Mouse (Mus musculus): Measurements from ENCODE around the gene Gm20431. TPM values are rescaled to one million over a fixed set of nuclear protein-coding genes. Genes with fewer than 3 reads are reported as not detected.

Gene Gm20431
- polyA plus RNA-seq, 1 experiment from 2014 or later, result 5.2 TPM

GRCm38 (mm10) chr2:167678600-167678999, 17.3 kb upstream of the Gm20431 start:
- DNase-seq (ENCODE audit: low spot score) (no peak), ATAC-seq (replicated peaks; ENCODE audit: insufficient number of reproducible peaks, low FRiP score, low TSS enrichment, low read depth) (no peak)
- H3K27ac ChIP-seq (replicated peaks; ENCODE audit: low read depth, low read length), result no peak overlapping the region
- H3K27me3 ChIP-seq (ENCODE audit: control insufficient read depth, insufficient read depth, low read length), result no peaks in the 10 kb centered on the region
- 43% methylated on average over 5 of the region's 5 CpGs for WGBS
- no peaks in the 10 kb centered on the region for H3K9me3 ChIP-seq (replicated peaks; ENCODE audit: control insufficient read depth, low read length)
- no peak overlapping the region for H3K4me3 ChIP-seq (ENCODE audit: low read depth, low read length)
- H3K4me2 ChIP-seq (ENCODE audit: low read depth, low read length), result no peak overlapping the region
- H3K4me1 ChIP-seq (ENCODE audit: control insufficient read depth, insufficient read depth, low read length), result no peaks in the 10 kb centered on the region
- H3K36me3 ChIP-seq (replicated peaks; ENCODE audit: control insufficient read depth, insufficient read depth, low read depth, low read length), result no peaks in the 10 kb centered on the region
- H3K9ac ChIP-seq (replicated peaks; ENCODE audit: low read length), result no peak overlapping the region

GRCm38 (mm10) chr2:167675120-167675909, 14.0 kb upstream of the Gm20431 start:
- no peaks in the 10 kb centered on the region for H3K27me3 ChIP-seq (ENCODE audit: control insufficient read depth, insufficient read depth, low read length)
- H3K9me3 ChIP-seq (replicated peaks; ENCODE audit: control insufficient read depth, low read length), result no peaks in the 10 kb centered on the region
- H3K4me3 ChIP-seq (ENCODE audit: low read depth, low read length), result no peak overlapping the region
- WGBS, result 36% methylated on average over 14 of the region's 14 CpGs
- ATAC-seq (replicated peaks; ENCODE audit: insufficient number of reproducible peaks, low FRiP score, low TSS enrichment, low read depth), result no peak
- no peaks in the 10 kb centered on the region for H3K36me3 ChIP-seq (replicated peaks; ENCODE audit: control insufficient read depth, insufficient read depth, low read depth, low read length)
- peak; percentile 66 for DNase-seq (ENCODE audit: low spot score)
- no peaks in the 10 kb centered on the region for H3K4me1 ChIP-seq (ENCODE audit: control insufficient read depth, insufficient read depth, low read length)
- H3K4me2 ChIP-seq (ENCODE audit: low read depth, low read length), result no peak overlapping the region
- no peak overlapping the region for H3K27ac ChIP-seq (replicated peaks; ENCODE audit: low read depth, low read length)
- no peak overlapping the region for H3K9ac ChIP-seq (replicated peaks; ENCODE audit: low read length)

- Histone ChIP-seq H3K4me3 (ENCODE audit: low read depth, low read length) (no peak overlapping the region), H3K27ac (replicated peaks; ENCODE audit: low read depth, low read length) (no peak overlapping the region), H3K4me1 (ENCODE audit: control insufficient read depth, insufficient read depth, low read length) (no peaks in the 10 kb centered on the region), H3K36me3 (replicated peaks; ENCODE audit: control insufficient read depth, insufficient read depth, low read depth, low read length) (no peaks in the 10 kb centered on the region), H3K9me3 (replicated peaks; ENCODE audit: control insufficient read depth, low read length) (no peaks in the 10 kb centered on the region), H3K9ac (replicated peaks; ENCODE audit: low read length) (no peak overlapping the region), H3K4me2 (ENCODE audit: low read depth, low read length) (no peak overlapping the region), H3K27me3 (ENCODE audit: control insufficient read depth, insufficient read depth, low read length) (no peaks in the 10 kb centered on the region)
- peak; percentile 63 for ATAC-seq (replicated peaks; ENCODE audit: insufficient number of reproducible peaks, low FRiP score, low TSS enrichment, low read depth)
- peak; percentile 35 for DNase-seq (ENCODE audit: low spot score)
- 31% methylated on average over 13 of the region's 13 CpGs for WGBS
Observed at GRCm38 (mm10) chr2:167672212-167672685, 11.0 kb upstream of the Gm20431 start.

GRCm38 (mm10) chr2:167671101-167671633, 9.9 kb upstream of the Gm20431 start:
- H3K4me3 ChIP-seq (ENCODE audit: low read depth, low read length), result no peak overlapping the region
- H3K9ac ChIP-seq (replicated peaks; ENCODE audit: low read length), result no peak overlapping the region
- ATAC-seq (replicated peaks; ENCODE audit: insufficient number of reproducible peaks, low FRiP score, low TSS enrichment, low read depth) (no peak), DNase-seq (ENCODE audit: low spot score) (no peak)
- H3K4me1 ChIP-seq (ENCODE audit: control insufficient read depth, insufficient read depth, low read length), result no peaks in the 10 kb centered on the region
- no peak overlapping the region for H3K4me2 ChIP-seq (ENCODE audit: low read depth, low read length)
- no peaks in the 10 kb centered on the region for H3K9me3 ChIP-seq (replicated peaks; ENCODE audit: control insufficient read depth, low read length)
- no peaks in the 10 kb centered on the region for H3K27me3 ChIP-seq (ENCODE audit: control insufficient read depth, insufficient read depth, low read length)
- 78% methylated on average over 5 of the region's 5 CpGs for WGBS
- H3K27ac ChIP-seq (replicated peaks; ENCODE audit: low read depth, low read length), result no peak overlapping the region
- no peaks in the 10 kb centered on the region for H3K36me3 ChIP-seq (replicated peaks; ENCODE audit: control insufficient read depth, insufficient read depth, low read depth, low read length)

GRCm38 (mm10) chr2:167669398-167669797, 8.1 kb upstream of the Gm20431 start:
- Histone ChIP-seq H3K9ac (replicated peaks; ENCODE audit: low read length) (no peak overlapping the region), H3K4me1 (ENCODE audit: control insufficient read depth, insufficient read depth, low read length) (no peaks in the 10 kb centered on the region), H3K27ac (replicated peaks; ENCODE audit: low read depth, low read length) (no peak overlapping the region), H3K4me2 (ENCODE audit: low read depth, low read length) (no peak overlapping the region), H3K4me3 (ENCODE audit: low read depth, low read length) (no peak overlapping the region), H3K9me3 (replicated peaks; ENCODE audit: control insufficient read depth, low read length) (no peaks in the 10 kb centered on the region), H3K36me3 (replicated peaks; ENCODE audit: control insufficient read depth, insufficient read depth, low read depth, low read length) (no peaks in the 10 kb centered on the region), H3K27me3 (ENCODE audit: control insufficient read depth, insufficient read depth, low read length) (no peaks in the 10 kb centered on the region)
- ATAC-seq (replicated peaks; ENCODE audit: insufficient number of reproducible peaks, low FRiP score, low TSS enrichment, low read depth), result no peak
- 81% methylated on average over 4 of the region's 4 CpGs for WGBS
- no peak for DNase-seq (ENCODE audit: low spot score)

GRCm38 (mm10) chr2:167668426-167668825, 7.1 kb upstream of the Gm20431 start:
- no peak for DNase-seq (ENCODE audit: low spot score)
- Histone ChIP-seq H3K4me1 (ENCODE audit: control insufficient read depth, insufficient read depth, low read length) (no peaks in the 10 kb centered on the region), H3K9me3 (replicated peaks; ENCODE audit: control insufficient read depth, low read length) (no peaks in the 10 kb centered on the region), H3K4me2 (ENCODE audit: low read depth, low read length) (no peak overlapping the region), H3K9ac (replicated peaks; ENCODE audit: low read length) (no peak overlapping the region), H3K36me3 (replicated peaks; ENCODE audit: control insufficient read depth, insufficient read depth, low read depth, low read length) (no peaks in the 10 kb centered on the region), H3K4me3 (ENCODE audit: low read depth, low read length) (no peak overlapping the region), H3K27me3 (ENCODE audit: control insufficient read depth, insufficient read depth, low read length) (no peaks in the 10 kb centered on the region), H3K27ac (replicated peaks; ENCODE audit: low read depth, low read length) (no peak overlapping the region)
- WGBS, result 82% methylated on average over 5 of the region's 5 CpGs
- ATAC-seq (replicated peaks; ENCODE audit: insufficient number of reproducible peaks, low FRiP score, low TSS enrichment, low read depth), result no peak

GRCm38 (mm10) chr2:167665972-167666713, 4.8 kb upstream of the Gm20431 start:
- 78% methylated on average over 18 of the region's 18 CpGs for WGBS
- no peak overlapping the region for H3K27ac ChIP-seq (replicated peaks; ENCODE audit: low read depth, low read length)
- DNase-seq (ENCODE audit: low spot score) (no peak), ATAC-seq (replicated peaks; ENCODE audit: insufficient number of reproducible peaks, low FRiP score, low TSS enrichment, low read depth) (no peak)
- no peaks in the 10 kb centered on the region for H3K27me3 ChIP-seq (ENCODE audit: control insufficient read depth, insufficient read depth, low read length)
- no peaks in the 10 kb centered on the region for H3K36me3 ChIP-seq (replicated peaks; ENCODE audit: control insufficient read depth, insufficient read depth, low read depth, low read length)
- H3K9me3 ChIP-seq (replicated peaks; ENCODE audit: control insufficient read depth, low read length), result no peaks in the 10 kb centered on the region
- H3K9ac ChIP-seq (replicated peaks; ENCODE audit: low read length), result no peak overlapping the region
- H3K4me2 ChIP-seq (ENCODE audit: low read depth, low read length), result no peak overlapping the region
- no peak overlapping the region for H3K4me3 ChIP-seq (ENCODE audit: low read depth, low read length)
- no peaks in the 10 kb centered on the region for H3K4me1 ChIP-seq (ENCODE audit: control insufficient read depth, insufficient read depth, low read length)

GRCm38 (mm10) chr2:167662713-167663112, 1.4 kb upstream of the Gm20431 start:
- no peak overlapping the region for H3K4me2 ChIP-seq (ENCODE audit: low read depth, low read length)

More at GRCm38 (mm10) chr2:167662713-167663112, 1.4 kb upstream of the Gm20431 start:
- 53% methylated on average over 6 of the region's 6 CpGs for WGBS
- Histone ChIP-seq H3K27me3 (ENCODE audit: control insufficient read depth, insufficient read depth, low read length) (no peaks in the 10 kb centered on the region), H3K4me3 (ENCODE audit: low read depth, low read length) (no peak overlapping the region), H3K27ac (replicated peaks; ENCODE audit: low read depth, low read length) (no peak overlapping the region), H3K36me3 (replicated peaks; ENCODE audit: control insufficient read depth, insufficient read depth, low read depth, low read length) (no peaks in the 10 kb centered on the region), H3K9me3 (replicated peaks; ENCODE audit: control insufficient read depth, low read length) (no peaks in the 10 kb centered on the region), H3K4me1 (ENCODE audit: control insufficient read depth, insufficient read depth, low read length) (peaks cover 5% of the 10 kb centered on the region), H3K9ac (replicated peaks; ENCODE audit: low read length) (no peak overlapping the region)
- no peak for ATAC-seq (replicated peaks; ENCODE audit: insufficient number of reproducible peaks, low FRiP score, low TSS enrichment, low read depth)
- DNase-seq (ENCODE audit: low spot score), result no peak

Measured in embryonic facial prominence, embryonic 11.5 days (tissue).